Mouse (Mus musculus) stomach, embryonic 15.5 days (tissue): ENCODE measurements around the gene Card19. TPM values are rescaled to one million over a fixed set of nuclear protein-coding genes. Genes with fewer than 3 reads are reported as not detected.

ENCODE experiments used
- ATAC-seq: fragments of 200-750 bp; cut with Nextera tagmentation; 2 replicates; pipeline ENCODE4 v1.8.0; 2017; ENCODE audit warnings: low read depth, moderate number of reproducible peaks, moderate TSS enrichment; ENCODE audit not compliant: insufficient read depth, low FRiP score
- H3K27ac ChIP-seq: fragments of 300-500 bp; sonication (generic); 2 replicates; pipeline ENCODE4 v1.5.1; 2015; ENCODE audit warnings: mild to moderate bottlenecking, inconsistent platforms
- H3K27me3 ChIP-seq: fragments of 300-500 bp; sonication (generic); replicated peaks from 2 replicates; pipeline ENCODE4 v1.6.1; 2015; ENCODE audit warnings: inconsistent platforms
- H3K36me3 ChIP-seq: fragments of 300-500 bp; sonication (generic); 2 replicates; pipeline ENCODE4 v1.6.1; 2015; ENCODE audit warnings: inconsistent platforms
- H3K4me1 ChIP-seq: fragments of 300-500 bp; sonication (generic); 2 replicates; pipeline ENCODE4 v1.6.1; 2015; ENCODE audit warnings: inconsistent platforms
- H3K4me2 ChIP-seq: fragments of 300-500 bp; sonication (generic); 2 replicates; pipeline ENCODE4 v1.6.1; 2015; ENCODE audit warnings: mild to moderate bottlenecking, inconsistent platforms
- H3K4me3 ChIP-seq: fragments of 300-500 bp; sonication (generic); replicated peaks from 2 replicates; pipeline ENCODE4 v1.5.1; 2015; ENCODE audit warnings: inconsistent platforms
- H3K9ac ChIP-seq: fragments of 300-500 bp; sonication (generic); 2 replicates; pipeline ENCODE4 v1.6.1; 2015; ENCODE audit warnings: inconsistent platforms
- H3K9me3 ChIP-seq: fragments of 300-500 bp; sonication (generic); 2 replicates; pipeline ENCODE4 v1.6.1; 2016; ENCODE audit warnings: inconsistent platforms
- WGBS: fragments of 180-500 bp; shearing (Covaris S2); methylation state at CpG from one replicate; pipeline ENCODE4 v1.1.7; 2015; 5-methylcytosine and 5-hydroxymethylcytosine counted together
- polyA plus RNA-seq: library from polyadenylated mRNA; unstranded; fragments of >200 nt; fragmentation: Nextera tagmentation; extraction: Ambion mirVana; gene quantifications from 2 replicates; pipeline ENCODE4 v1.2.1, GENCODE M21; 2015

The Card19 gene
- polyA plus RNA-seq, 1 experiment from 2014 or later = 52.4 TPM

DNA sequence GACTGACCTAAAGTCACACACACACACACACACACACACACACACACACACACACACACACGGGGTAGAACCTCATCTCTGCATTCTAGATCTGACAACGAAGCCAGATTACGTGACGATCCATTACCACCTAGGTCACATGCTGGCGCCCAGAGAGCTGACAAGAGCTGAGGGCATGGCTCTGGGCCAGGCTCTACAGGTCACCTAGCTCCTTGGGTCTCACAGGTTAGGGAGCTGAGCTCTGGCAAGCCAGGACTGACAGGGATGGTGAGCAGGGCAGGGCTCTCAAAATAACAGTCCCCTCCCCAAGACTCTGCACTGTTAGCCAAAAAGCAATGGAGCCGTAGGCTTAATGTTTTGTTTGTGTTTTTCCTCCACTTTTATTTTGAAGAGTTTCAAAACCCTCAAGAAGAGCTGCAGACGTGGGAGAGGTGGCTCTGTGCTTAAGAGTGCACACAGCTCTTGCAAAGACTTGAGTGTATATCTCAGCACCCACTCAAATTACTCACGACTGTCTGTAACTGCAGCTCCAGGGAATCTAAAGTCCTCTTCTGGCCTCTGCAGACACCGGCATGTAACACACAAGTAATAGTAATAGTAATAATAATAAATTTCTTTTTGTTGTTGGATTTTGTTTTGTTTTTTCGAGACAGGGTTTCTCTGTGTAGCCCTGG, 57.7 kb downstream of the Card19 start:
- Histone ChIP-seq H3K4me3 (no peak overlapping the region), H3K4me2 (no peak overlapping the region)
- WGBS = 72% methylated on average over 10 of the region's 10 CpGs

DNA sequence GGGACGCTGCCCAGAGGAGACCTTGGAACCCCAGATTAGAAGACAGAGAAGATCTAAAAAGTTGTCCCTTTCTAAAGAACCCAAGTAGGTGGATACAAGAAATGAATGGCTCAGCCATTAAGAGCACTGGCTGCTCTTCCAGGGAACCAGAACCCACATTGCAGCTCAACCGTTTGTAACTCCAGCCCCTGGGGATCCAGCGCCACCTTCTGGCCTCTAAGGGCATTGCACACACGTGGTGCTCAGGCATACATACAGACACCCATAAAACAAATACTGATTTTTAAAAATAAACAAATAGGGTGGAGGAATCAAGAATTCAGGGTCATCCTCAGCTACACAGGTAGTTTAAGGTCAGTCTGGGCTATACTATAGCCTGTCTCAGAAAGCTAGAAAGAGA, 59.2 kb downstream of the Card19 start:
- no peak overlapping the region for H3K27ac ChIP-seq
- no peak overlapping the region for H3K4me2 ChIP-seq
- ATAC-seq = no peak
- H3K36me3 ChIP-seq = no peaks in the 10 kb centered on the region
- H3K9ac ChIP-seq = no peak overlapping the region
- 71% methylated on average over 4 of the region's 4 CpGs for WGBS
- H3K27me3 ChIP-seq = no peaks in the 10 kb centered on the region
- H3K4me1 ChIP-seq = no peaks in the 10 kb centered on the region
- H3K4me3 ChIP-seq = no peak overlapping the region
- no peaks in the 10 kb centered on the region for H3K9me3 ChIP-seq

More for the DNA sequence above, 57.7 kb downstream of the Card19 start:
- H3K4me1 ChIP-seq = no peaks in the 10 kb centered on the region
- no peak for ATAC-seq
- no peaks in the 10 kb centered on the region for H3K27me3 ChIP-seq
- no peaks in the 10 kb centered on the region for H3K9me3 ChIP-seq
- H3K36me3 ChIP-seq = no peaks in the 10 kb centered on the region
- no peak overlapping the region for H3K27ac ChIP-seq
- H3K9ac ChIP-seq = no peak overlapping the region

DNA sequence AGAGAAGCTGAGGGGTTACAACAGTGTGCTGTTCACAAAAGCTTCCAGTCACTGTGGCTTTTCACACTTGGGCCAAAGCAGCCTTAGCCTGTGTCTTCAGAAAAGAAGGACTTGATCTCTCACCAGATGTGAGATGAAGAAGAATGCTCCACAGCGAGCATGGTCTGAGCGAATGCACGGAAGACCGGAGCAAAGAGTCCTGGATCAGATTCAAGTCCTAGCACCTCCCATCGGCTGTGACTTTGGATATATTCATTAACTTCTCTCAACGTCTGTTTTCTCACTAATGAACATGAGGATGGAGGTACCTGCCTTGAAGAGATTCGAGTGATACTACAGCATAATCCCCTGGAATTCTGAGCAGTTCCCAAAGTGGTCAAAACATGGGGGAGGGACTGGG, 61.2 kb downstream of the Card19 start:
- Histone ChIP-seq H3K4me2 (no peak overlapping the region), H3K27me3 (no peaks in the 10 kb centered on the region), H3K4me1 (no peaks in the 10 kb centered on the region), H3K27ac (no peak overlapping the region), H3K4me3 (no peak overlapping the region), H3K9ac (no peak overlapping the region), H3K9me3 (no peaks in the 10 kb centered on the region), H3K36me3 (no peaks in the 10 kb centered on the region)
- WGBS = 48% methylated on average over 7 of the region's 7 CpGs
- no peak for ATAC-seq

DNA sequence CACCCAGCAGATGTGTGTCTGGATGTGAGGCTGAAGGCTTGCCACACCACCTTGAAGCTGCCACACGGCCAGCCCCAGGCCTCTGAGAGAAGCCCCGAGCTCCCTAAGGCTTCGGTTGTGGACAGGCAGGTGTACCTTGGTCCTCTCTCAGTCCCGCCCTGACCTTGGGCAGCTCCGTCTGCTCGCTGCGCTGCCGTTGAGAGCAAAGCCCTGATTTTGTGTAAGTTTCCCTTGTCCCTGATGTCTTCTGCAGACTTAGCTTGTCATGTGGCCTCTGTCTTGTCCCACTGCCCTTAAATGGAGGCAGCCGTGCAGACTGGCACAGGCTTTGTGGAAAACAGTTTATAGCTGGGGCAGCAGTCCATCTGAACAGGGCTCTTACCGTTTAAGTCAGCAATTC, 61.8 kb downstream of the Card19 start:
- H3K4me2 ChIP-seq = no peak overlapping the region; the same call in 1 of the 2 replicates
- H3K27me3 ChIP-seq = peaks cover 4% of the 10 kb centered on the region
- no peak overlapping the region for H3K9ac ChIP-seq
- no peaks in the 10 kb centered on the region for H3K9me3 ChIP-seq
- H3K4me3 ChIP-seq = no peak overlapping the region
- H3K36me3 ChIP-seq = no peaks in the 10 kb centered on the region
- ATAC-seq = no peak
- 65% methylated on average over 10 of the region's 10 CpGs for WGBS
- H3K27ac ChIP-seq = no peak overlapping the region; the same call in 1 of the 2 replicates
- no peaks in the 10 kb centered on the region for H3K4me1 ChIP-seq

Other genes with a start within 250 kb of the Card19 start
- gene Fam120a, start 248.0 kb downstream of the Card19 start, polyA plus RNA-seq = 30.1 and 30.5 TPM in 2 replicates
- 3.3 and 3.8 TPM in 2 replicates for gene Wnk2, start 68.0 kb downstream of the Card19 start, polyA plus RNA-seq
- 52.5 and 54.3 TPM in 2 replicates for gene Ninj1, start 28.6 kb downstream of the Card19 start, polyA plus RNA-seq
- 1.5 and 2.3 TPM in 2 replicates for gene Susd3, start 32.7 kb upstream of the Card19 start, polyA plus RNA-seq
- gene Fgd3, start 104.3 kb upstream of the Card19 start, polyA plus RNA-seq = 0.40 and 0.65 TPM in 2 replicates
- 23.5 and 26.2 TPM in 2 replicates for gene Bicd2, start 125.5 kb upstream of the Card19 start, polyA plus RNA-seq
- 17.3 and 20.9 TPM in 2 replicates for gene Ippk, start 205.2 kb upstream of the Card19 start, polyA plus RNA-seq